ENCODE assay signal across 9 mouse cellular contexts in genomic region chr11:69877878-69878277, GRCm38 (mm10). TPM values are rescaled to one million over a fixed set of nuclear protein-coding genes. Genes with fewer than 3 reads are reported as not detected.
DNase-seq lines count a peak whose midpoint lies in the region; ATAC-seq lines count a peak whose summit lies in the region.
"Had no signal": no experiment of that assay in that cellular context is flagged by ENCODE, and none has a peak within 500 bp of the region (broad histone marks: within the 10 kb centered on the region; RNA-seq: fewer than 3 reads in every experiment).

Tmem95 (minus strand) TSS chr11:69878018.

- H3K4me3 ChIP-seq in kidney, embryonic 15.5 days (replicated peaks) = peak within 1 kb of the TSS; percentile 63
- 0 out of 2 replicates have a peak within 1 kb of the TSS, but pooled peaks have one; percentile 10 for H3K4me3 ChIP-seq in embryonic facial prominence, embryonic 12.5 days
- H3K4me3 ChIP-seq in hindbrain, embryonic 14.5 days (replicated peaks; ENCODE audit: low read length) = 0 out of 2 replicates have a peak within 1 kb of the TSS, but pooled peaks have one; percentile 9
- H3K4me3 ChIP-seq in midbrain, embryonic 14.5 days (replicated peaks; ENCODE audit: low read depth, low read length) = no peak within 1 kb of the TSS

- no peaks in the 10 kb centered on the region for H3K27me3 ChIP-seq in kidney, embryonic 15.5 days
- H3K27me3 ChIP-seq in embryonic facial prominence, embryonic 12.5 days = no peaks in the 10 kb centered on the region
- peaks cover 15% of the 10 kb centered on the region for H3K27me3 ChIP-seq in hindbrain, embryonic 14.5 days (ENCODE audit: control insufficient read depth, insufficient read depth, low read length)
- peaks cover 17% of the 10 kb centered on the region; the same call in 1 of the 2 replicates for H3K27me3 ChIP-seq in midbrain, embryonic 14.5 days (ENCODE audit: control insufficient read depth, insufficient read depth, low read length)

- H3K27ac ChIP-seq in kidney, embryonic 15.5 days = 0 out of 2 replicates have a peak within 1 kb of the TSS, but pooled peaks have one; percentile 37
- peak within 1 kb of the TSS; percentile 70 for H3K27ac ChIP-seq in embryonic facial prominence, embryonic 12.5 days
- H3K27ac ChIP-seq in hindbrain, embryonic 14.5 days = no peak within 1 kb of the TSS
- no peak within 1 kb of the TSS for H3K27ac ChIP-seq in midbrain, embryonic 14.5 days (replicated peaks; ENCODE audit: low read depth, low read length)

- peak within 1 kb of the TSS; percentile 15 for H3K9ac ChIP-seq in kidney, embryonic 15.5 days
- H3K9ac ChIP-seq in embryonic facial prominence, embryonic 12.5 days = no peak within 1 kb of the TSS
- no peak within 1 kb of the TSS for H3K9ac ChIP-seq in hindbrain, embryonic 14.5 days
- H3K9ac ChIP-seq in midbrain, embryonic 14.5 days (replicated peaks; ENCODE audit: low read length) = no peak within 1 kb of the TSS

- H3K4me1 ChIP-seq in kidney, embryonic 15.5 days = peaks cover 57% of the 10 kb centered on the region
- peaks cover 34% of the 10 kb centered on the region for H3K4me1 ChIP-seq in embryonic facial prominence, embryonic 12.5 days
- peaks cover 16% of the 10 kb centered on the region; the same call in 1 of the 2 replicates for H3K4me1 ChIP-seq in hindbrain, embryonic 14.5 days (replicated peaks; ENCODE audit: control insufficient read depth, insufficient read depth, low read length)
- peaks cover 14% of the 10 kb centered on the region for H3K4me1 ChIP-seq in midbrain, embryonic 14.5 days (ENCODE audit: control insufficient read depth, insufficient read depth, low read length)

- 88% methylated on average over 11 of the region's 11 CpGs for WGBS in kidney, embryonic 15.5 days
- 89% methylated on average over 11 of the region's 11 CpGs for WGBS in embryonic facial prominence, embryonic 12.5 days
- WGBS in hindbrain, embryonic 14.5 days = 89% methylated on average over 11 of the region's 11 CpGs
- 90% methylated on average over 11 of the region's 11 CpGs for WGBS in midbrain, embryonic 14.5 days

- no peak for ATAC-seq in kidney, embryonic 15.5 days (replicated peaks; ENCODE audit: low FRiP score)
- no peak for ATAC-seq in embryonic facial prominence, embryonic 12.5 days (ENCODE audit: insufficient number of reproducible peaks, insufficient read depth, low FRiP score, low TSS enrichment)
- ATAC-seq in hindbrain, embryonic 14.5 days (ENCODE audit: low FRiP score) = no peak
- no peak for ATAC-seq in midbrain, embryonic 14.5 days (ENCODE audit: low FRiP score, low TSS enrichment)

- DNase-seq in kidney, adult 18-20 months = no peak
- DNase-seq in hindbrain, embryonic 14.5 days (ENCODE audit: low spot score) = no peak
- no peak for DNase-seq in midbrain, embryonic 14.5 days
- DNase-seq in left cerebral cortex, postnatal 10 days (ENCODE audit: extremely low spot score in 1 of 2, low spot score in 2 of 2) = no peak
- no peak for DNase-seq in thymus, postnatal 25 days
- DNase-seq in gastrocnemius, postnatal 36 days = no peak

- H3K36me3 ChIP-seq in kidney, embryonic 15.5 days = no peaks in the 10 kb centered on the region
- H3K36me3 ChIP-seq in embryonic facial prominence, embryonic 12.5 days = no peaks in the 10 kb centered on the region
- H3K36me3 ChIP-seq in hindbrain, embryonic 14.5 days (replicated peaks; ENCODE audit: control insufficient read depth, insufficient read depth) = no peaks in the 10 kb centered on the region
- H3K36me3 ChIP-seq in midbrain, embryonic 14.5 days (ENCODE audit: control insufficient read depth, insufficient read depth, low read length) = no peaks in the 10 kb centered on the region

- H3K9me3 ChIP-seq in kidney, embryonic 15.5 days (replicated peaks) = no peaks in the 10 kb centered on the region
- no peaks in the 10 kb centered on the region for H3K9me3 ChIP-seq in embryonic facial prominence, embryonic 12.5 days
- no peaks in the 10 kb centered on the region for H3K9me3 ChIP-seq in hindbrain, embryonic 14.5 days (ENCODE audit: control insufficient read depth, low read length)
- H3K9me3 ChIP-seq in midbrain, embryonic 14.5 days (ENCODE audit: control insufficient read depth, low read length) = no peaks in the 10 kb centered on the region

- intact Hi-C loops in left cerebral cortex, postnatal 10 days (cut with DNase I) = loop anchor here (5.0 kb wide), 1 partner anchor 76 kb away; the partner anchor contains the start of gene Fgf11
- intact Hi-C loops in gastrocnemius, postnatal 36 days (cut with DNase I) = loop anchor here (2.0 to 10.0 kb wide), 4 partner anchors 76 to 223 kb away; partner anchors contain the start of genes Fgf11, Slc35g3 and Sox15

- peak within 1 kb of the TSS; percentile 80 for H3K4me2 ChIP-seq in kidney, embryonic 15.5 days
- peak within 1 kb of the TSS; percentile 35 for H3K4me2 ChIP-seq in embryonic facial prominence, embryonic 12.5 days (replicated peaks)
- H3K4me2 ChIP-seq in hindbrain, embryonic 14.5 days (replicated peaks) = peak within 1 kb of the TSS; percentile 29
- H3K4me2 ChIP-seq in midbrain, embryonic 14.5 days (ENCODE audit: low read length) = peak within 1 kb of the TSS; percentile 33

RNA-seq across cellular contexts. Expression of gene Tmem95, which starts in this region (rescaled TPM):
- polyA plus RNA-seq in kidney, embryonic 15.5 days (2015; fragmentation: Nextera tagmentation; extraction: Ambion mirVana) = 0.32 TPM in 1 of 2 replicates, not detected in the other
- polyA plus RNA-seq in embryonic facial prominence, embryonic 12.5 days (2016; fragmentation: Nextera tagmentation; extraction: Ambion mirVana) = not detected in 2 replicates
- polyA plus RNA-seq in hindbrain, embryonic 14.5 days (2014; fragmentation: Nextera tagmentation; extraction: Ambion mirVana) = not detected in 2 replicates
- not detected in 2 replicates for polyA plus RNA-seq in midbrain, embryonic 14.5 days (2014; fragmentation: Nextera tagmentation; extraction: Ambion mirVana)
- total RNA-seq in left cerebral cortex, postnatal 10 days (2021) = not detected
- not detected for total RNA-seq in gastrocnemius, postnatal 36 days (2021)
- polyA plus RNA-seq: large intestine, adult 2 months had no signal

Comparison
In these comparisons a context has a peak if more than half of its experiments do, and no peak if none do; other contexts are left out.
1. H3K27ac ChIP-seq: peak in kidney, embryonic 15.5 days (single experiment) and embryonic facial prominence, embryonic 12.5 days (single experiment); none in hindbrain, embryonic 14.5 days (single experiment) and midbrain, embryonic 14.5 days (single experiment).
2. H3K4me2 ChIP-seq: peak in every context shown above with its lines; median percentile 80 in kidney, embryonic 15.5 days; 35 in embryonic facial prominence, embryonic 12.5 days; 33 in midbrain, embryonic 14.5 days; 29 in hindbrain, embryonic 14.5 days.